Mouse (Mus musculus) right cerebral cortex, adult 2 months (tissue): ENCODE results near the gene Tspoap1.

Experiments used
- DNase-seq, 2 experiments: peaks; one replicate each; pipeline ENCODE4 v3.0.0; 2021 to 2022; ENCODE audit warnings: low spot score in 2 of 2

Tspoap1 gene

DNA sequence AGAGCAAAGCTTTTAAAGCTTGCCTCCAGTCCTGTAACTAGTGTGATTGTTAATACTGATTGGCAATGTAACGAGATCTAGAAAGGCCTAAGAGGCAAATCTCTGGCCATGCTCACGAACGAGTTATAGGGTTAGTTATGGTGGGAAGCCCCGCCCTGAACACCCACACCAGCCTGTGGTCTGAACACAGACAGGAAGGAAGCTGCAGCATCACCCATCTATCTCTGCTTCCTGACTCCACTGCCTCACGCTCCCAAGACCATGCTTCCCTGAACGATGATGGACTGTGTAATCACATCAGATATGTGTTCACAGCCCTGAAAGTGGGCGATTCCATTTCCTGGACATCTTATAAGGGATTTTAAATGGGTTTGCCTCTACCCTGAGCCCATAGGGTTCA is 47.9 kb downstream of the Tspoap1 start:
- DNase-seq: no peak

DNA sequence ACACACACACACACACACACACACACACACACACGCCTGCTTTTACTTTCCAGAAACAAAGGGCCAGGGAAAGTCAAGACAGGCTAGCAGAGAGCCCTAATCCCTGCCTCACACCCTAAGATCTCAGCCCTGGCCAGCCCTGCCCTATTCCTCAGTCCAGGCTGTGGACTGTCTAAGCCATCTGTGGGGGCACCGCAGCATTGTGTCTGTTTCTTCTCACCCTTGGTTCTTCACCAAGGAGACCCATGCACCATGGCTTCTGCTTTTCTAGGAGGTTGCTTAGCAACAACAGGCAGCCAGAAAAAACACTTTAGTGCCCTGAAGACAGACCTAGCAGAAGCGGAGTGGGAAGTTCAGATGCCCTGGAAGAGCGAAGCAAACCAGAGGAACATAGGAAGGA is 51.1 kb downstream of the Tspoap1 start:
- no peak for DNase-seq

DNA sequence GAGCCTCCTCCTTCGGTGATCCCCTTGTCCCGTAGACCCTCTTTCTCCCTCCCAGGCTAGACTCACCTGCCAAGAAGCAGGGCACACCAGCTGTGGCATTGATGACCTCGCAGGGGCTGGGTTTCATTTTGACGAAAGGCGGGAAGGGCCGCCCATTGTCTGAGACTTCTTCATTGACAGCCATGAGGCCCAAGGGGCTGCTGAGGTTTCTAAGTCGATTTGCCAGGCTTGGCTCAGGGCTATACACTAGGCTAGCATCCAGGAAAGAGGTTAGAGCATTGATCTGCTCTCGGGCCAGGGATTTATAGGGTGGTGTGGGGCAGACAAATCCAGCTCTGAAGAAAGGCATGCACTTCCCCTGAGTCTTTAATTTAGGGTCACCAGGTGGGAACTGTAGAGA is 54.5 kb downstream of the Tspoap1 start:
- DNase-seq: no peak

DNA sequence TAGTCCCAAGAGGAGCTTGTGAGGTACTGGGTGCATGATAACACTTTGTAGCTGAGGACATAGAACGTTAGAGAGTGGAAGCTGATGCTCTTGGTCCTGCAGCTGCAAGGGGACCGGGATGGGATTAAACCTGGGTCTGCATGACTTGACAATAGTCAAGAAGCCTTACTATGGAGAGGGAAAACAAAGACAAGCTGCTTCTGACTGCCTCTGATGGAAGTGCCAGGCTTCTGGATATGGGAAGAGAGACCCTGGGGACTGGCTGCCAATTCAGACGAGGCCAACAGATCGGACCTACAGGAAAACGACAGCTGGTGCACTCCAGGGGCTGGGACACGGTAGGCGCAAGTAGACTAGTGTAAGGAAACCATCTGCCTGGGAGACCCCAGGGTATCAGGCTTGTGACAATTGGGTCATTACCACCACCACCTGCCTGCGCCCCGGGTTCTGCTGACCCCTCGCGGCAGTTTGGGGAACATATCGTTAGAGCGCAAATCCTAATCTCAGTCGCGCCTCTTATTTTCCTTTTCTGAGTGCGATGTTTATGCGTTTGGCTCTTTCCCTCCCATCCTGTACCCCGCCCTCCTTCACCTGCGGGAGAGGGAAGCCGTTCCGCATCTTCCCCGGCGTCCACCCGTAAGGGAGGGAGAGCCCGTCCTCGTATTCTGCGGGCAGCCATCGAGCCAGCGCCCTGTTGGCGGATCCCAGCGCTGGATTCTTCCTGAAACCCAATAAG is 56.5 kb downstream of the Tspoap1 start:
- peak; percentile 58 to 62 for DNase-seq

DNA sequence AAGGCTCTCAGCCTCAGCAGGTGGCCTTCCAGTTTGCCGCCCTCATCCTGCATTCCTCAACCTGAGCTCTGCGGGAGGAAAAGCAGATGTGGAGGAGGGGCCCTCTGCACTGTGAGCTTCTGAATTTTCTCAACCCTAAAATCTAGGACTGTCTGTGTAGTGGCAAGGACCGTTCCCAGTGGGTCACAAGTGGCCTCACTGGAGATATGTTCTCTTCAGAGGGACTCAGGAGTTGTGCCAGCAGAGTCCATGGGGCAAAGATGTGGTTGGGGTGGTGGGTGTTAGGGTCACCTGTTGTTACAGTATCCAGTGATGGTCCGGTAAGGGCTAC is 57.1 kb downstream of the Tspoap1 start:
- DNase-seq: no peak

DNA sequence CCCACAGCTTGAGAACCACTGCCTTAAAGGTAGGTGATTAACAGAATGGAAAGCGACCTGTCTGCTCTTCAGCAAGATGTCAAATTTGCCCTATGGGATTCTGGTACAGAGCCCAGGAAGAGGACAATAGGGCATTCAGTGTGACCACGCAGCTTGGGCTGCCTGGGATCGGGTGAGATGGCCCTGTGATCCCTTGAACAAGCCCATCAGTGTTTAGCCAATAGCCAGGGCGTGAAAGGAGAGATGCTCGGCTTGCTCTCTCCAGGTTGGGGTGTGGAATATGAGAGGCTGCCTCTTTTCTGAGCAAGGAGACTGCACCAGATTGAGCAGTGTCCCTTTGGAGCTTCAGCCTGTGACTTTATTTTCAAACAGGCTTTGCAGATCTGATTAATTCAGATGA is 61.2 kb downstream of the Tspoap1 start:
- no peak for DNase-seq

DNA sequence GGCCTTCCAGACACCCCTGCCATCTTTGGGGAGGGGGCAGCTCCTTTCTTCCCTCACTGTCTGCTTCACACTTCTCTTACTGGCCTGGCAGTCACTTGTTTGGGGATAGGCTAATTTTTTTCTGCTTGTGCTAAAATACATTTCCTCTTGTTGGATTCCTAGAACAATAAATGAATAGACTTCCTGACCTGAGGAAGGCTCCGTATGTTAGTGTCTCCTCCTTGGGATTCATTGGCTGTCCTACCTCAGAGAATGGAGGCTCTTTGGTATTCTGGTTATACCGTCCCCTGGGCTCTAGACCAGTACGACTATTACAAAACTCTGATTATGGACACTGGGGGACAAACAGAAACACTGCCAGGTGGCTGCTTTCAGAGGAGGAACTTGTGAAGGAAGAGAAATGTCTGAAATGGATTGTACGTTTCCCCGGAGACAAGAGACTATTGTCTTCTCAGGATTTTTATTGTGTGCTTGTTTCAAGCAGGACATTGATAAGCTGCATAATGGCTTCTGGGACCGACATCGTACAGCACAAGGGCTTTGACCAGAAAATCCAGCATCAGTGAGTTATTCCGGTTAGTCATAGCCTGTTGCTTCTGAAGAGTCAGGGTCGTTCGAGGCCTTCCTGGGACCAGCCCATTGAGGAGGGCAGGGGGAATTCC is 68.0 kb downstream of the Tspoap1 start, which contains the start of gene Lpo:
TSS of gene Lpo (minus strand) at position 51 of the 662 bp plus-strand sequence.
- no peak for DNase-seq
